Mouse (Mus musculus) myocyte (in vitro differentiated cells): ENCODE results near the gene Chd3. TPM values are rescaled to one million over a fixed set of nuclear protein-coding genes. Genes with fewer than 3 reads are reported as not detected.
"Not testable (repeated sequence)": the region's sequence is repeated elsewhere in the genome, so short reads cannot be mapped to it uniquely, and the experiment has no call there.

Source experiments
- H3K27me3 ChIP-seq: one replicate; pipeline ENCODE4 v1.6.1; 2011; ENCODE audit not compliant: control insufficient read depth, insufficient read depth, insufficient read length
- H3K36me3 ChIP-seq: one replicate; pipeline ENCODE4 v1.6.1; 2011; ENCODE audit not compliant: control insufficient read depth, insufficient read depth
- H3K4me2 ChIP-seq: one replicate; pipeline ENCODE4 v1.6.1; 2011; ENCODE audit warnings: low read depth, control low read depth
- H3K4me3 ChIP-seq: one replicate; pipeline ENCODE4 v1.5.1; 2011; ENCODE audit warnings: mild to moderate bottlenecking, control low read depth, moderate library complexity
- H3K79me2 ChIP-seq: one replicate; pipeline ENCODE4 v1.6.1; 2011; ENCODE audit not compliant: control insufficient read depth, insufficient read depth
- H3ac ChIP-seq: one replicate; pipeline ENCODE4 v1.6.1; 2011; ENCODE audit not compliant: control insufficient read depth, insufficient read length
- CEBPB ChIP-seq: IDR thresholded peaks from 2 replicates; pipeline ENCODE4 v1.6.1; 2011; ENCODE audit warnings: mild to moderate bottlenecking, moderate library complexity; ENCODE audit not compliant: poor library complexity, insufficient read depth, severe bottlenecking
- E2F4 ChIP-seq: IDR thresholded peaks from one replicate; pipeline ENCODE4 v1.6.1; 2011; ENCODE audit warnings: mild to moderate bottlenecking, control low read depth, moderate library complexity; ENCODE audit not compliant: insufficient read depth
- MAX ChIP-seq: IDR thresholded peaks from one replicate; pipeline ENCODE4 v1.6.1; 2011; ENCODE audit warnings: low read depth, mild to moderate bottlenecking, control low read depth
- MYOD1 ChIP-seq, 3 experiments: IDR thresholded peaks; one replicate each; pipeline ENCODE4 v1.6.1; 2011; ENCODE audit warnings: control low read depth in 2 of 3, low read depth in 2 of 3, mild to moderate bottlenecking in 2 of 3, moderate library complexity in 1 of 3; ENCODE audit not compliant: insufficient read length in 2 of 3, control insufficient read depth in 1 of 3
- MYOG ChIP-seq, 3 experiments: IDR thresholded peaks; one replicate each; pipeline ENCODE4 v1.6.1; 2011; ENCODE audit warnings: control low read depth in 2 of 3, low read depth in 2 of 3, mild to moderate bottlenecking in 2 of 3; ENCODE audit not compliant: insufficient read length in 2 of 3, control insufficient read depth in 1 of 3, insufficient read depth in 1 of 3
- POLR2A ChIP-seq: IDR thresholded peaks from one replicate; pipeline ENCODE4 v1.6.1; 2011; ENCODE audit warnings: low read depth, mild to moderate bottlenecking, control low read depth, moderate library complexity; ENCODE audit not compliant: insufficient read length
- POLR2AphosphoS2 ChIP-seq: IDR thresholded peaks from one replicate; pipeline ENCODE4 v1.6.1; 2011; ENCODE audit warnings: low read depth, control low read depth; ENCODE audit not compliant: insufficient read length
- REST ChIP-seq: IDR thresholded peaks from one replicate; pipeline ENCODE4 v1.6.1; 2011; ENCODE audit warnings: mild to moderate bottlenecking, control low read depth, moderate library complexity; ENCODE audit not compliant: insufficient read depth, insufficient read length
- SRF ChIP-seq: IDR thresholded peaks from one replicate; pipeline ENCODE4 v1.6.1; 2011; ENCODE audit warnings: low read depth; ENCODE audit not compliant: control insufficient read depth, insufficient read length
- TCF12 ChIP-seq: IDR thresholded peaks from one replicate; pipeline ENCODE4 v1.6.1; 2011; ENCODE audit warnings: mild to moderate bottlenecking, control low read depth; ENCODE audit not compliant: poor library complexity, insufficient read depth, severe bottlenecking
- TCF3 ChIP-seq: IDR thresholded peaks from one replicate; pipeline ENCODE4 v1.6.1; 2011; ENCODE audit warnings: low read depth, control low read depth; ENCODE audit not compliant: insufficient read length
- USF1 ChIP-seq: IDR thresholded peaks from one replicate; pipeline ENCODE4 v1.6.1; 2011; ENCODE audit warnings: low read depth, mild to moderate bottlenecking, control low read depth, moderate library complexity
- polyA plus RNA-seq: library from polyadenylated mRNA; unstranded; fragments of >200 nt; fragmentation: generic; extraction: Trizol; gene quantifications from one replicate; pipeline ENCODE4 v1.2.1, GENCODE M21; 2012; ENCODE audit warnings: missing spikeins

The Chd3 gene
- polyA plus RNA-seq, 1 experiment, result 148 TPM

DNA sequence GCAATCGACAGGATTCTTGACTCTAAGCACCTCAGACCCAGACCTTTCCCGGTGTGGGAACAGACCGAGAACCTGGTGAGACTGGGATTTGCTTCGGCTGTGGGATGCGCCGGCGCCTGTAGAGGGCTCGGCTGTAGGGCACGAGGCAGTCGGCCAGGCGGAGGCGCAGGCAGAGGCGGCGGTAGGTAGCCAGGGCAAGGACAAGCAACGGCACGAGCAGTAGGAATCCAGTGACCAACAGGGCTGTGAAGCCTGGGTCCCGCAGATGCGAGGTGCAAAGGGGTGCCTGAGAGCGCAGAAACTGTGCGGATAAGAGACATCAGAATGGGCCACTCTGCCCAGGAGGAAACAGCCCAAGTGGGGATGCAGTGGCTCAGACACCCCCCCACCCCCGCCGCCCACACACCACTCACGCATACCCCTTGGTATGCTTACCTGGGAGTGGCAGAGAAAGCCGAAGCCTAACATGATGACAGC, 28.4 kb upstream of the Chd3 start:
- Histone ChIP-seq H3K4me3 (no peak overlapping the region), H3K79me2 (peaks cover 15% of the 10 kb centered on the region), H3K4me2 (no peak overlapping the region), H3K36me3 (peaks cover 33% of the 10 kb centered on the region), H3K27me3 (no peaks in the 10 kb centered on the region), H3ac (no peak overlapping the region)
- no peak for TF ChIP-seq REST
- TF ChIP-seq POLR2AphosphoS2, result no peak
- TF ChIP-seq E2F4, result no peak
- no peak for TF ChIP-seq POLR2A
- no peak for TF ChIP-seq SRF
- TF ChIP-seq MAX, result no peak

- no peaks in the 10 kb centered on the region for H3K27me3 ChIP-seq
- H3K79me2 ChIP-seq, result peaks cover 15% of the 10 kb centered on the region
- peak overlapping the region; percentile 95 for H3K4me2 ChIP-seq
- H3K4me3 ChIP-seq, result peak overlapping the region; percentile 81
- no peak for TF ChIP-seq USF1
- TF ChIP-seq MAX, result no peak
- TF ChIP-seq POLR2AphosphoS2, result peak; percentile 34
- H3K36me3 ChIP-seq, result peaks cover 26% of the 10 kb centered on the region
- no peak overlapping the region for H3ac ChIP-seq
Measured at GRCm38 (mm10) chr11:69396772-69397171, 27.6 kb upstream of the Chd3 start.

DNA sequence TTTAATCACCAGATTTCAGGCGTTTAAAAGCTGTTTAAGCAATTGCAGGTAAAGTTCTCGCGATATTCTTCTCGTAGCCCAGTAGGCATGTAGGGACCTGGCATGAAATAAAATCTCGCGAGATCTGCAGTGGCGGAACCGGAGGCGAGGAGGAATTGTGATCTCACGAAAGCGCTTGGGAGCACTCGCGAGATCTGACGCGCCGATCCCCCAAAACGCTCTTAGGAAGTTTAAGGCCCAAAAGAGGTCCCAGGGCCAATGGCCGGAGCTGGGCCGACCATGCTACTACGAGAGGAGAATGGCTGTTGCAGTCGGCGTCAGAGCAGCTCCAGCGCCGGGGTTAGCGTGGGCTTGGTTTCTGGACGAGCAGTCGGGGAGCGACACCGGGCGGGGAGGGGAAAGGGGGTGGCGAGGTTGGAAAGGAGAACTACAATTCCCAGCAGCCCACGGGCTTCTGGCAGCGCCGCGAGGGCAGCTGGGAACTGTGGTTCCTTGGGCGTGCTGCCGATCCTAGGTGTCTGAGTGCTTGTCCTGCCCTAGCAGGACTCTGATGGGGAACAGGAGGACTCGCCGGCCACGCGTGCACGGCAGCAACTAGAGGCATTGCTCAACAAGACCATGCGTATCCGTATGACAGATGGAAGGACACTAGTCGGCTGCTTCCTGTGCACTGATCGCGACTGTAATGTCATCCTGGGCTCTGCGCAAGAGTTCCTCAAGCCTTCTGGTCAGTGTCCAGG, 26.6 kb upstream of the Chd3 start:
- TF ChIP-seq POLR2AphosphoS2 (peak; percentile 97), CEBPB (no peak), MYOD1 (IDR thresholded peaks at IDR 0.05; ENCODE audit: control insufficient read depth in 1 of 3, insufficient read length in 2 of 3, low read depth in 2 of 3) (peak in 1 of 3 experiments; percentile 16), POLR2A (peak; percentile 77), REST (no peak), MYOG (IDR thresholded peaks at IDR 0.05; ENCODE audit: control insufficient read depth in 1 of 3, insufficient read depth in 1 of 3, insufficient read length in 2 of 3, low read depth in 2 of 3) (peak in 1 of 3 experiments; percentile 9)
- Histone ChIP-seq H3K36me3 (peaks cover 17% of the 10 kb centered on the region), H3K4me3 (peak overlapping the region; percentile 81), H3K27me3 (no peaks in the 10 kb centered on the region), H3K79me2 (peaks cover 15% of the 10 kb centered on the region), H3ac (peak overlapping the region; percentile 85), H3K4me2 (peak overlapping the region; percentile 95)

DNA sequence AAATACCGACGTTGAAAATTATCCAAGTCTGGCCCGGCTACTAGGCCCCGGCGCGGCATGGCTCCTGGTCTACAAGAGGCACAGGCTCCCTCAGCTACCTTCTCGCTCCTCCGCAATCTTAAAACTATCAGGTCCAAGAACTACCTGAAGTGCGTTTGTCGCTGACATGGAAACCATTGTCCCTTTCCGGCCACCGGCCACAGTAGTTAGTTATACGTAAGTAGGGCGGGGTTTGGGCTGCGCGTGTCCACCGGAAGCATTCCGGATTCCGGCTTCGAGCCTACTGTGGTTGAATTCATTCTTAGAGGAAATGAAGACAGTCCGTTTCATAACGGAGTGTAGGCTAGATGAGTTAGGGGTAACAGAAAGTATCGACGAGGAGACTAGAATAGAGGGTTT, 26.0 kb upstream of the Chd3 start, which contains the start of the genes Naa38 and Cyb5d1:
Gene Naa38, plus strand, starts transcription at position 253 of the 399 bp plus-strand sequence.
Gene Cyb5d1, minus strand, starts transcription at position 397 of the 399 bp plus-strand sequence.
- TF ChIP-seq USF1, result peak; percentile 13
- H3K4me2 ChIP-seq, result peak within 1 kb of the TSS; percentile 95
- peaks cover 11% of the 10 kb centered on the region for H3K36me3 ChIP-seq
- H3ac ChIP-seq, result peak within 1 kb of the TSS; percentile 85
- peaks cover 15% of the 10 kb centered on the region for H3K79me2 ChIP-seq
- H3K4me3 ChIP-seq, result peak within 1 kb of the TSS; percentile 81
- H3K27me3 ChIP-seq, result not testable (repeated sequence)

GRCm38 (mm10) chr11:69394591-69395167, 25.5 kb upstream of the Chd3 start:
- not testable (repeated sequence) for H3K36me3 ChIP-seq, H3K27me3 ChIP-seq
- Histone ChIP-seq H3K79me2 (peaks cover 15% of the 10 kb centered on the region), H3K4me3 (peak overlapping the region; percentile 81), H3K4me2 (peak overlapping the region; percentile 76), H3ac (peak overlapping the region; percentile 85)

- H3K4me2 ChIP-seq, result peak overlapping the region; percentile 42
- H3K27me3 ChIP-seq, result no peaks in the 10 kb centered on the region
- H3K36me3 ChIP-seq, result no peaks in the 10 kb centered on the region
- peaks cover 15% of the 10 kb centered on the region for H3K79me2 ChIP-seq
- H3K4me3 ChIP-seq, result no peak overlapping the region
- TF ChIP-seq POLR2AphosphoS2, result no peak
- TF ChIP-seq TCF3, result no peak
- no peak for TF ChIP-seq TCF12
- TF ChIP-seq SRF, result no peak
- TF ChIP-seq CEBPB, result no peak
- no peak for TF ChIP-seq MYOD1 (IDR thresholded peaks at IDR 0.05; ENCODE audit: control insufficient read depth in 1 of 3, insufficient read length in 2 of 3, low read depth in 2 of 3)
- H3ac ChIP-seq, result no peak overlapping the region
Measured at GRCm38 (mm10) chr11:69390400-69391034, 21.3 kb upstream of the Chd3 start.
